Mouse (Mus musculus) left cerebral cortex, postnatal 10 days (tissue): ENCODE measurements around the gene Ammecr1. TPM values are rescaled to one million over a fixed set of nuclear protein-coding genes. Genes with fewer than 3 reads are reported as not detected.

ENCODE experiments used
- DNase-seq, 2 experiments: peaks; one replicate each; pipeline ENCODE4 v3.0.0; 2021 to 2022; ENCODE audit warnings: low spot score in 2 of 2, mixed read lengths in 1 of 2; ENCODE audit errors: extremely low spot score in 1 of 2
- intact Hi-C: fragments of 180-260 bp; cut with DNase I; formaldehyde crosslinking; loops from one replicate; pipeline ENCODE4 v1.15.1; 2025
- microRNA-seq: library from miRNA; unstranded; fragments of <30 nt; microRNA quantifications from one replicate; pipeline ENCODE4 v1.2.0, GENCODE M21; 2022
- total RNA-seq, 2 experiments: library from RNA; stranded (reverse); gene quantifications; 2 replicates each; pipeline ENCODE4 v1.2.3; 2021

Gene Ammecr1
- total RNA-seq, 2 experiments from 2014 or later: 4.5 to 4.6 TPM

- intact Hi-C loops: loop anchor here (10.0 kb wide), 1 partner anchor 430 kb away; no protein-coding TSS in a partner anchor
Measured at GRCm38 (mm10) chrX:142804596-142804995, 161.9 kb downstream of the Ammecr1 start.

More at GRCm38 (mm10) chrX:142804596-142804995, 161.9 kb downstream of the Ammecr1 start:
- DNase-seq: peak; percentile 36 to 39

Small RNA genes within 50 kb of the gene (microRNA-seq; reads per million reads assigned to microRNA genes)
- not detected for gene Gm44351

Other genes starting within 250 kb of the Ammecr1 start
- 1 to 10 TPM; 2.2 to 2.7 TPM for gene Rtl9, start 132.9 kb upstream of the Ammecr1 start, total RNA-seq